Mouse (Mus musculus): ENCODE data around the gene Cog5. TPM values are rescaled to one million over a fixed set of nuclear protein-coding genes. Genes with fewer than 3 reads are reported as not detected.
"Not testable (repeated sequence)": the region's sequence is repeated elsewhere in the genome, so short reads cannot be mapped to it uniquely, and the experiment has no call there.

The Cog5 gene
- polyA plus RNA-seq (2015; fragmentation: Nextera tagmentation; extraction: Ambion mirVana), result 26.1 and 29.9 TPM in 2 replicates

GRCm38 (mm10) chr12:31654197-31654964 is at the start of gene Cog5, which contains the start of gene Dus4l:
TSS of gene Cog5 (plus strand) at chr12:31654869.
TSS of gene Dus4l (minus strand) at chr12:31654826.
- H3K27me3 ChIP-seq, result no peaks in the 10 kb centered on the region

GRCm38 (mm10) chr12:31604894-31605293 is 49.8 kb upstream of the Cog5 start:
- 53% methylated on average over 3 of the region's 3 CpGs for WGBS
- H3K27me3 ChIP-seq, result no peaks in the 10 kb centered on the region
- no peak overlapping the region for H3K9ac ChIP-seq
- H3K4me2 ChIP-seq, result no peak overlapping the region
- no peaks in the 10 kb centered on the region for H3K9me3 ChIP-seq
- no peaks in the 10 kb centered on the region for H3K36me3 ChIP-seq
- no peak for ATAC-seq (ENCODE audit: insufficient number of reproducible peaks, low FRiP score, low TSS enrichment, low read depth)
- no peaks in the 10 kb centered on the region for H3K4me1 ChIP-seq
- no peak overlapping the region for H3K27ac ChIP-seq
- H3K4me3 ChIP-seq, result no peak overlapping the region

More at GRCm38 (mm10) chr12:31654197-31654964, at the start of gene Cog5, which contains the start of gene Dus4l:
- peak within 1 kb of the TSS; percentile 70 for H3K9ac ChIP-seq
- no peaks in the 10 kb centered on the region; the same call in 1 of the 2 replicates for H3K36me3 ChIP-seq
- no peaks in the 10 kb centered on the region for H3K9me3 ChIP-seq
- peaks cover 3% of the 10 kb centered on the region for H3K4me1 ChIP-seq
- peak within 1 kb of the TSS; percentile 63 for H3K4me2 ChIP-seq
- peak within 1 kb of the TSS; percentile 83 for H3K4me3 ChIP-seq
- WGBS, result under 1% methylated on average over 47 of the region's 47 CpGs
- ATAC-seq (ENCODE audit: insufficient number of reproducible peaks, low FRiP score, low TSS enrichment, low read depth), result peak; percentile 93
- peak within 1 kb of the TSS; percentile 92 for H3K27ac ChIP-seq

GRCm38 (mm10) chr12:31608138-31608537 is 46.5 kb upstream of the Cog5 start:
- Histone ChIP-seq H3K27me3 (no peaks in the 10 kb centered on the region), H3K4me3 (no peak overlapping the region), H3K36me3 (no peaks in the 10 kb centered on the region), H3K4me2 (no peak overlapping the region), H3K9me3 (no peaks in the 10 kb centered on the region), H3K9ac (no peak overlapping the region), H3K27ac (no peak overlapping the region), H3K4me1 (no peaks in the 10 kb centered on the region)
- ATAC-seq (ENCODE audit: insufficient number of reproducible peaks, low FRiP score, low TSS enrichment, low read depth), result no peak
- 48% methylated on average over 3 of the region's 3 CpGs for WGBS

GRCm38 (mm10) chr12:31613353-31613752 is 41.3 kb upstream of the Cog5 start:
- Histone ChIP-seq H3K9me3 (no peaks in the 10 kb centered on the region), H3K4me3 (no peak overlapping the region)

GRCm38 (mm10) chr12:31620106-31620505 is 34.6 kb upstream of the Cog5 start:
- Histone ChIP-seq H3K27ac (no peak overlapping the region), H3K36me3 (peaks cover 22% of the 10 kb centered on the region), H3K9me3 (no peaks in the 10 kb centered on the region), H3K4me3 (no peak overlapping the region), H3K27me3 (no peaks in the 10 kb centered on the region), H3K9ac (no peak overlapping the region), H3K4me2 (no peak overlapping the region), H3K4me1 (no peaks in the 10 kb centered on the region)
- no peak for ATAC-seq (ENCODE audit: insufficient number of reproducible peaks, low FRiP score, low TSS enrichment, low read depth)
- 74% methylated on average over 8 of the region's 8 CpGs for WGBS

More at GRCm38 (mm10) chr12:31613353-31613752, 41.3 kb upstream of the Cog5 start:
- Histone ChIP-seq H3K4me1 (no peaks in the 10 kb centered on the region), H3K27me3 (no peaks in the 10 kb centered on the region), H3K27ac (no peak overlapping the region), H3K9ac (no peak overlapping the region), H3K4me2 (no peak overlapping the region), H3K36me3 (peaks cover 12% of the 10 kb centered on the region)
- WGBS, result 72% methylated on average over 4 of the region's 4 CpGs
- no peak for ATAC-seq (ENCODE audit: insufficient number of reproducible peaks, low FRiP score, low TSS enrichment, low read depth)

GRCm38 (mm10) chr12:31625016-31625415 is 29.7 kb upstream of the Cog5 start:
- H3K36me3 ChIP-seq, result peaks cover 24% of the 10 kb centered on the region
- no peak overlapping the region for H3K27ac ChIP-seq
- no peak overlapping the region for H3K9ac ChIP-seq
- no peaks in the 10 kb centered on the region for H3K9me3 ChIP-seq
- no peak overlapping the region for H3K4me2 ChIP-seq
- 90% methylated on average over 1 of the region's 1 CpGs for WGBS
- H3K27me3 ChIP-seq, result no peaks in the 10 kb centered on the region
- ATAC-seq (ENCODE audit: insufficient number of reproducible peaks, low FRiP score, low TSS enrichment, low read depth), result no peak
- H3K4me1 ChIP-seq, result no peaks in the 10 kb centered on the region
- H3K4me3 ChIP-seq, result no peak overlapping the region

GRCm38 (mm10) chr12:31628396-31628795 is 26.3 kb upstream of the Cog5 start:
- not testable (repeated sequence) for H3K4me1 ChIP-seq; H3K4me3 ChIP-seq; ATAC-seq (ENCODE audit: insufficient number of reproducible peaks, low FRiP score, low TSS enrichment, low read depth); H3K27ac ChIP-seq; H3K4me2 ChIP-seq; H3K27me3 ChIP-seq; H3K9me3 ChIP-seq; H3K9ac ChIP-seq
- peaks cover 20% of the 10 kb centered on the region for H3K36me3 ChIP-seq
- 92% methylated on average over 9 of the region's 9 CpGs for WGBS

- Histone ChIP-seq H3K4me3 (peak overlapping the region; percentile 61), H3K9ac (peak overlapping the region; percentile 69), H3K27ac (peak overlapping the region; percentile 84; the same call in 1 of the 2 replicates), H3K9me3 (no peaks in the 10 kb centered on the region), H3K4me2 (peak overlapping the region; percentile 84), H3K27me3 (no peaks in the 10 kb centered on the region), H3K4me1 (peaks cover 5% of the 10 kb centered on the region; the same call in 1 of the 2 replicates), H3K36me3 (no peaks in the 10 kb centered on the region)
- WGBS, result 7% methylated on average over 13 of the region's 13 CpGs
- no peak for ATAC-seq (ENCODE audit: insufficient number of reproducible peaks, low FRiP score, low TSS enrichment, low read depth)
These were observed 20.7 kb upstream of the Cog5 start for GRCm38 (mm10) chr12:31633970-31634342.

- no peaks in the 10 kb centered on the region for H3K27me3 ChIP-seq
- H3K4me3 ChIP-seq, result peak within 1 kb of the TSS; percentile 61
- H3K27ac ChIP-seq, result peak within 1 kb of the TSS; percentile 84
- peaks cover 5% of the 10 kb centered on the region; the same call in 1 of the 2 replicates for H3K4me1 ChIP-seq
- H3K9ac ChIP-seq, result peak within 1 kb of the TSS; percentile 69
- ATAC-seq (ENCODE audit: insufficient number of reproducible peaks, low FRiP score, low TSS enrichment, low read depth), result peak; percentile 69
- H3K4me2 ChIP-seq, result peak within 1 kb of the TSS; percentile 84
- no peaks in the 10 kb centered on the region for H3K9me3 ChIP-seq
- 2% methylated on average over 71 of the region's 73 CpGs for WGBS
- no peaks in the 10 kb centered on the region for H3K36me3 ChIP-seq
These were observed 20.1 kb upstream of the Cog5 start, which contains the start of gene Bcap29 for GRCm38 (mm10) chr12:31634343-31635239. TSS of gene Bcap29 (minus strand) at chr12:31634658.

- Histone ChIP-seq H3K36me3 (0 out of 2 replicates have a peak, but pooled peaks cover under 1% of the 10 kb centered on the region), H3K9ac (no peak overlapping the region), H3K9me3 (no peaks in the 10 kb centered on the region), H3K4me1 (peaks cover 5% of the 10 kb centered on the region; the same call in 1 of the 2 replicates), H3K4me3 (peak overlapping the region; percentile 61), H3K4me2 (no peak overlapping the region), H3K27ac (no peak overlapping the region; the same call in 1 of the 2 replicates), H3K27me3 (no peaks in the 10 kb centered on the region)
- ATAC-seq (ENCODE audit: insufficient number of reproducible peaks, low FRiP score, low TSS enrichment, low read depth), result peak; percentile 28; the same call in 1 of the 2 replicates
- 88% methylated on average over 3 of the region's 3 CpGs for WGBS
These were observed 19.4 kb upstream of the Cog5 start for GRCm38 (mm10) chr12:31635240-31635607.

GRCm38 (mm10) chr12:31653611-31654010 is 1.1 kb upstream of the Cog5 start:
- no peaks in the 10 kb centered on the region for H3K9me3 ChIP-seq
- WGBS, result 77% methylated on average over 5 of the region's 5 CpGs
- no peaks in the 10 kb centered on the region for H3K27me3 ChIP-seq
- H3K27ac ChIP-seq, result no peak overlapping the region
- no peak overlapping the region for H3K9ac ChIP-seq
- H3K4me3 ChIP-seq, result no peak overlapping the region
- no peaks in the 10 kb centered on the region; the same call in 1 of the 2 replicates for H3K36me3 ChIP-seq
- H3K4me2 ChIP-seq, result peak overlapping the region; percentile 22; the same call in 1 of the 2 replicates
- peaks cover 3% of the 10 kb centered on the region for H3K4me1 ChIP-seq
- no peak for ATAC-seq (ENCODE audit: insufficient number of reproducible peaks, low FRiP score, low TSS enrichment, low read depth)
